Mouse (Mus musculus) C2C12 (cell line): ENCODE data around the gene Dnajb4.

Experiments used
- CTCF ChIP-seq: IDR thresholded peaks from one replicate; pipeline ENCODE4 v1.5.1; 2011; ENCODE audit not compliant: control insufficient read depth, insufficient read depth, insufficient read length
- MAX ChIP-seq: IDR thresholded peaks from one replicate; pipeline ENCODE4 v1.6.1; 2011; ENCODE audit warnings: mild to moderate bottlenecking, control low read depth
- MYOD1 ChIP-seq: IDR thresholded peaks from one replicate; pipeline ENCODE4 v1.6.1; 2011; ENCODE audit warnings: low read depth; ENCODE audit not compliant: control insufficient read depth, insufficient read length
- USF1 ChIP-seq: IDR thresholded peaks from one replicate; pipeline ENCODE4 v1.6.1; 2011; ENCODE audit warnings: low read depth, mild to moderate bottlenecking, control low read depth, moderate library complexity

- TF ChIP-seq USF1 (no peak), CTCF (no peak), MAX (no peak), MYOD1 (no peak)
Measured at GRCm38 (mm10) chr3:152166099-152166423, 44.0 kb downstream of the Dnajb4 start, which contains the start of gene Gipc2.
